Mouse (Mus musculus) large intestine, adult 2 months (tissue): ENCODE measurements around the gene Cd160. TPM values are rescaled to one million over a fixed set of nuclear protein-coding genes. Genes with fewer than 3 reads are reported as not detected.

ENCODE experiments used
- DNase-seq: peaks from one replicate; pipeline ENCODE4 v3.0.0-alpha.2; 2012; ENCODE audit warnings: low read depth, low spot score
- WGBS: fragments of 180-500 bp; shearing (Covaris S2); methylation state at CpG from one replicate; pipeline ENCODE4 v1.1.7; 2018; 5-methylcytosine and 5-hydroxymethylcytosine counted together
- polyA plus RNA-seq: library from polyadenylated mRNA; depleted of rRNA; stranded (reverse); fragments of >200 nt; gene quantifications from 2 replicates; pipeline ENCODE4 v1.2.3, GENCODE M21; 2012; rRNA removed

The Cd160 gene
- polyA plus RNA-seq = 4.2 and 5.2 TPM in 2 replicates

DNA sequence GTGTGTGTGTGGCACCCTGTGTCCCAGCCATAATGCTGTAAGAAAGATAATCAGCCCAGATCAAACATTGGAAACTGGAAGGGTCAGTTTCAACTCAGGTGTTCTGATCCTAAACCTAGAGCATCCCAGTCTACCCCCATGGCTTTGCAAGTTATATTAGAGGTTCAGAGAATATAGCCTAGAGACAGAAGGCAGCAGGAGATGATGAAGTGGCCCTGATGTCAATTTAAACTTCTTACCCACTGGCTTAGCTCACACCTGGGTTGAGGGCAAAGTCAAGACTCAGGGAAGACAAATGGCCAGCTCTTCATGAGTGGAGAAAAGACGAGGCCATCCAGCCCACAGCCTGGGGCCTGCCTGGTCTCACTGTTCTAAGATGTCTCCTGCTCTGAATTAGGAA, at the start of gene Cd160, which contains the start of gene Pdzk1:
Cd160 (minus strand) TSS at position 368 of the 400 bp plus-strand sequence.
Pdzk1 (plus strand) TSS at position 301 of the 400 bp plus-strand sequence.
- no peak for DNase-seq
- WGBS = 81% methylated on average over 1 of the region's 1 CpGs

DNA sequence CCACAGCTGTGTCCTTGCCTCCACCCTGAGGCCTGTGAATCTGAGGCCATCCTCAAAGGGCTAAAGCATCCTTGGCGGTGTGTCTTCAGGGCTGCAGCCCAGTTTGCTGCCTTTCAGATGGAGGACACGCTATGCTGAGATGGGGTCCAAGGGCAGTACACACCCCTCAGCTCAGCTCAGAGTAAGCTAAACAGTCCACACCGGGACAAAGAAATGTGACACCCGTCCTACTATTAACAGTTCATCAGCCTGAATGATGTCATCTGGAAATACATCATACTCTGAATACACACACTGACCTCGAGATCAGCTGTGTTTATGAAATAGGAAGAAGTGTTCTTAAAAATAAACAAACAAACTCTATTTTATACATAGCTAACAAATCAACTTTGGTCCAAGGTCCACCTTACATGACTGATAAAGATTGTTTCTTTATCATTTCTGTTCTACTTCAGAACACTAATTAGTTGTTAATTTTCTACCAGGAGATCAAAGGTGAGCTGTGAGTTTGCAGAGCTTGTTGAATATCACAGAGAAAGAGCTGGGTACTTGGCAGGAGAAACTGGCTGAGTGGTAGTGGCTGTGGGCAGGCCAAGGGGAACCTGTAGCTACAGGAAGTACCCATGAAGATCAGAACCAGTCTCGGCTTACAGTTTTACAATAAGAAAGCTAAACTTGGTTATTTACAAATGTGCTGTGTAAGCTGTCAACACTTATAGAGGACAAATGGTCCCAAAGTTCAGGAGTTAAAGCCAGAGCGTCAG, 45.8 kb upstream of the Cd160 start:
- 33% methylated on average over 7 of the region's 7 CpGs for WGBS
- DNase-seq = peak; percentile 8

DNA sequence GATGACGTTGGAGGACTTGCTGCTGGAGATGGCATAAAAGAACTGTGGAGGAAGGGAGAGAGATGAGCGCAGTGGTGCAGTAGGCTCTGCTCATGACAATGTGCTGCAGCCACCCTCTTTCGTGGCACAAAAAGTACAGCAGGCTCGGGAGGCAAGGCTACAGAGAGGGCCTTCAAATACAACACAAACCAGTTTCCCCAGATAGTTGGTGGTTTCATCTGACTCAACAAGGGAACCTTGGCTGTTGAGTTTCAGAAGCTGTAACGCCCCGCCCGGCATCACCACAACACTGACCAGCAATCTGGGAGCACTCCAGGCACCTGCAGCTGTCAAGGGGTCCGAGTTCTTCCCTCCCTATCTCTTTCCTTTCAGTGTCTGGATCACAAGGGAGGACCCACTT, 43.4 kb upstream of the Cd160 start:
- WGBS = 90% methylated on average over 8 of the region's 8 CpGs
- DNase-seq = no peak

DNA sequence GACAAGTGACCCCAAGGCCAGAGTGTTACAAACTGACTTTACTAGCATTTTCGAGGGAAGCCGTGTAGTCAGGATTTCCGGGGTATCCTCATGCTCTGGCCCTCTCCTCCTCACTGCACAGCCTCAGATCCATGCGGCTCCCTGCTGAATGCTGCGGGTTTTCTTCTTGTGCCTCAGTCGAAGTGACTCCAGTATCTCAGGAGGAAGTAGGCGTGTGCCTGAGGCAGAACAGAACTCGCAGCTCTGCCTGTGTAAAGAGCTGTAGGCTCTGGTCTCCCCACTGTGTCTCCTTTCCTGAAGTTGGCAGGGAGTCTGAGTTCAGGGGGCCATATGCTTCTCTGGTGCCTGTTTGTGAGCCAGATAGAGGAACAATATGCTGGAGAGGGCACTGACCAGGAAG, 41.9 kb upstream of the Cd160 start:
- WGBS = 86% methylated on average over 8 of the region's 8 CpGs
- no peak for DNase-seq

DNA sequence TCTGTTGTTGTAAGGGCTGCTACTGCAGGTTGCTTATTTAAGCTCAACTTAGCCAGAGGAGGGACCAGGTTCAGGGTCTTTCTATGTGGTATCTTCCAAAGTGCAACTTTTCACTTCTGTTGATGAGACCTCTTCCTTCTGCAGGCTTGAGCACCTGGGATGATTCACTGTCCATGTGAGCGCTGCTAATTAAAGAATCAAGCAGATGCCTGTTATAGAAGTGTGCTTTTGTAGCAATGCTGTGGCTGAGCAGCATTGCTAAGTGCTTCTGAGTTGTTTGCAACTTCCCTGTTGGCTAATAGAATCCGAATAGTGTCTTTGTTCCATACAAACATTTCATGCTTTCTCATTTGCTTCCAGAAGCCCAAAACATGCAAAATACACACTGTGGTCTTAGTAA, 41.1 kb upstream of the Cd160 start:
- WGBS = 89% methylated on average over 2 of the region's 2 CpGs

DNA sequence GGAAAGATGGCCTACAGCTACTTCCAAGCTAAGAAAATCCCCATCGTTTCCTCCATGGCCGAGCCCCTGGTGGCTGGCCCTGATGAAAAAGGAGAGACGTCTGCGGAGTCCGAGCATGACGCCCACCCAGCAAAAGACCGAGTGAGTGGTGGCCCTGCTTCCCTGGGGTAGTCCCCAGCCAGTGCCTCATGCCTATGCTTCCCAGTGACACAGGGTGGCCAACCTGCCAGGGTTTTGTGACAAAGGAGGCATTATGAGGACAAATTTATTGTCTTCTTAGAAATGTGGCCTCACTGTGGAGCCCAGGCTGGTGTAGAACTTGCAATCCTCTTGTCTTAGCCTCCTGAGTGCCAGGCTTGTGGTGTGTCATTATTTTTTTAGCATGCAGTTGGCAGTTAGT, 39.9 kb upstream of the Cd160 start:
- DNase-seq = no peak
- WGBS = 90% methylated on average over 7 of the region's 7 CpGs

More for the DNA sequence above, 41.1 kb upstream of the Cd160 start:
- DNase-seq = no peak

DNA sequence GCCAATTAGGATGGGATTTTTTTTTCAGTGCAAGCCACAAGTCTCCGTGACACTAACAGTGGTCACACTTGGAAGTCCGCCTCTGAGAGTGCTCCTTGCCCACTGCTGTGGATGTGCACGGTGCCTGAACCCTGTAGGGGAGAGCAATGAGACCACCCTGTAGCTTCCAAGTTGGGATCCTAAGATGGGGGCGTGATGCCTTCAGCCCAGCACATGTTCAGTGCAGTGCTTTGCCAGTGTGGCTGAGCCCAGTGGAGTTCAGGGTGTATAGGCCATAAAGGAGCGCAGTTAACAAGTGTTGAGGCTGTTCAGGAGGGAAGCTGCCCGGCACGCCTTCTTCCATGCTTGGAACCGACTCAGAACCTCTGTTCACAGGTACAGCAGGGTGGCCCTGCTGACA, 39.4 kb upstream of the Cd160 start:
- DNase-seq = no peak
- 87% methylated on average over 8 of the region's 8 CpGs for WGBS

DNA sequence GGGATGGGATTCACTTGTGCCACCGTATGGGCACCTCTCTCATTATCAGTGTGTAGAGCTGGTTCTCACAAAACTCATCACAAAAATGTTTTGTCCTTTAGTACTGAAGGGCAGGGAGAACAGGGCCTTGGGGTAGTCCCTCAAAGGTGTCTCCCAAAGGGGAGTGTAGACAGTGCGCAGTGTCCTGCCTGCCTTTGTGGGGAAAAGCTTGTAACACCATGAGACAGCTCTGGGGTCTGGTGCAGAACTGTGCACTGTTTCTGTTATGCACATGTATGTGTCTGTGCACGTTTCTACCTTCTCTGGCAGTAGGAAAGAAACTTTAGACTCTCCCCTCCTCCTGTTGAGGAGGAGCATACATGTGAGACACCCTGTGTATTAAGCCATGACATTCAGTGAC, 38.7 kb upstream of the Cd160 start:
- no peak for DNase-seq
- 87% methylated on average over 3 of the region's 3 CpGs for WGBS

DNA sequence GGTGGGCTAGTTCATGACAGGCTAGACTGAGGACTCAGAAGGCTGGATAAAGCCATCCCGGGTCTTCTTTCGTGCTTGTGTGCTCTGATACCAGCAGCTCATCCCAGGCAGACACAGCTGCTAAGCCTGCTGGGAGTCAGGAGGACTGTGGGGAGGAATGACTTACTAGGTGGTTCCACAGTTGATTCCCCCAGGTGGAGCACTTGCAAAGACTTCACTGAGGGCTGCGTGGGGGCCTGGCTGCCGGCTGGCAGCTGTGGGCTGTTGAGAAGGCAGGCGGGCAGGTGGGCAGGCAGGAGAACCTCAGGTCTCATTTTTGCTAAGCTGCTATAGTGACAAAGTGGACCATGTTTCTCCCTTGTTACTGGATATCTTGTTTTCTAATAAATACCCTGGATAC, 31.3 kb upstream of the Cd160 start:
- WGBS = 95% methylated on average over 5 of the region's 5 CpGs
- no peak for DNase-seq

DNA sequence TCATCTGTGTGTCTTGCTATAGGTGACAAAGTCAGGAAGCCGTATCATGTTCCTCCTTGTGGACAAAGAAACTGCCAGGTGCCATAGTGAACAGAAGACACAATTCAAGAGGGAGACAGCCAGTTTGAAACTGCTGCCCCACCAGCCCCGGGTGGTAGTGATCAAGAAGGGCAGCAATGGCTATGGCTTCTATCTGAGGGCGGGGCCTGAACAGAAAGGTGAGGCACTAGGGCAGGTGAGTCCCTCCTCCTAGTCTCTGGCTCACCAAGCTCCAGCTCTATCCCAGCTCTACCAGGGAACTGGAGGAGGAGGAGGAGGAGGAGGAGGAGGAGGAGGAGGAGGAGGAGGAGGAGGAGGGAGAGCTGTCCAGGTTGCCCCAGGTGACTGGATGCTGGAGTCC, 26.7 kb upstream of the Cd160 start:
- WGBS = 55% methylated on average over 3 of the region's 3 CpGs
- DNase-seq = no peak

DNA sequence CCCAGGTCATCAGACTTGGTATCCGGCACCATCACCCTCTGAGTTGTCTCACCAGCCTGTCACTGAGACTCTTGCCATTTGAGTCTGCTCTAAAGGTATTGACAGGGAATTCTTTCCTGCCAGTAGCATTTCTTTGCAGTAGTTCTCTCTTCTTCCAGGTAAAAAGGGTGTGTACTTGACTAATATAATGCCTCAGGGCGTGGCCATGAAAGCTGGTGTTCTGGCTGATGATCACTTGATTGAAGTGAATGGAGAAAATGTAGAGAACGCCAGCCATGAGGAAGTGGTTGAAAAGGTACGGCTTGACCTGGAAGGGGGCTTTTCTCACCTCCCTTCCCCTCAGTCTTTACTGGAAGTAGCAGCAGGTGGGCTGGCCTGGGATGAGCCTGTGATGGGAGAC, 25.2 kb upstream of the Cd160 start:
- DNase-seq = no peak
- WGBS = 38% methylated on average over 4 of the region's 4 CpGs

DNA sequence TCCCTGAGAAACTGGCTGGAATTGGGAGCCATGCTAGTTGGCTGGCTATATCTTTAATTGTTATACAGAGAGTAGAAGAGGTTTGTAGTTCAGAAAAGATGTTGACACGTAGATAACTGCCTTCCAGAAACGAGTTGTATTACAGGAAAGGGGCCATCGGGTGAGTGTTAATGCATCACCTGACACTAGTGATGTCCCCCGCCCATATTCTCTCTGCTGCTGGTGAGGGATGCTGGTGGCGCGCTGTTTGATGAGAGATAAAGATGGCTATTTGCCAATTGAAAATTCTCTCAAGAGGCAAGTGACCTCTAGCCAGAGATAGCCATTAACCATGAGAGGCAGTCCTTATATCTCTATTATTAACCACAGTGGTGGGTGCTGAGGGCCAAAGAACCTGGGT, 23.4 kb upstream of the Cd160 start:
- 63% methylated on average over 6 of the region's 6 CpGs for WGBS
- DNase-seq = no peak

DNA sequence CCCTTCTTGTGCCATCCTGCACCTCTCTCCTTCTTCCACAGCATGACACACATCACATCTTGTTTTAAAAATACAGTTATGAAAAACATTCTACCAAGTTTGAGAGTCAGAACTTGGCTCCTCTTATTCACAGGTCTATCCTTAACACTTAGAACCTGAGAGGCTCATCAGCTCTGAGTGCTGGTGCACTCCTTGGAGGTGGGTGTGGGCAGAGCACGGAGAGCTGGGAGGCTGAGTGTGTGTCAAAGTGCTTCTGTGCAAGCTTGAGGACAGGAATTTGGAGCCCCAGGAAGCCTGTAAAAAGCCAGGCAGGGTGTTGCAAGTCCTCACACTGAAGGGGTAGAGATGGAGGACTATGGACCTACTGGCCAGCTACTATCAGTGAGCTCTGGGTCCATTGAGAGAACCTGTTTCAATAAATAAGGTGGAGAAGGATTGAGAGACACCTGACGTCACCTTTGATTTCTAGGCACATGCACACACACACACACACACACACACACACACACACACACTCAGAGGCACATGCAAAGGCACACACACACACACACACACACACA, 20.1 kb upstream of the Cd160 start:
- 60% methylated on average over 2 of the region's 2 CpGs for WGBS
- DNase-seq = no peak

DNA sequence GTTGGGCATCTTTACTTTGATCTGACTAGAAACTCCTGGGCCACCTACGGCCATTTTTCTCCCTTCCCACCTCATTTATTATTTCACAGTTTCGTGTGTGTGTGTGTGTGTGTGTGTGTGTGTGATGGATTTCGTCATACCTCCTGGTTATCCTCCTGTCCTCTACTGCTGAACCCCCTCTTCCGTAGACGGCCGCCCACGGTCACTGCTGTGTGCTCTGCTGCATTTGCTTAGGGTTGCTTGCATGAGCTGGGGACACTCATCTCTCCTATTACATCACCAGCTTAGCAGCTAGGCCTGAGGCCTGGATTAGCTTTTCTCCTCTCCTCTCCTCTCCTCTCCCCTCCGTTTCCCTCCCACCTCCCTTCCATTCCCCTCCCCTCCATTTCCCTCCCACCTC, 19.3 kb upstream of the Cd160 start:
- no peak for DNase-seq
- 83% methylated on average over 7 of the region's 8 CpGs for WGBS

DNA sequence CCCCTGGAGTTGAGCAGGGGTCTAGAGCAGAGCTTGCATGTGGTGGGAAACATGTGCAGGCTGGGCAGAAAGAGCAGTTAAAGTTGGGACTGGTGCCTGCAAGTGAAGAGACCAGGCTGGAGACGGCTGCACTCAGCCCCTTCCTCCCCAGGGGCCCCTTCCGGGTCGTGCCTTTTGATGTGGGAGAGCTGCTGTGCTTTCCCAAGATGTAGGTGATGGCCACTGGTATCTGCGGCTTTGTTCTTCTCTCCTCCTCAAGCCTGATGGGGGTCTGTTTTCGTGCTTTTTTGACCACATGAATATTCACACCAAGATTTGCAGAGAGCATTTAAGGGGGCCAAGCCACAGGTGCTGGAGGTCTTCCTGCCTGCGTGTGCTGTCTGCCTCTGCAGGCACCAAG, 18.5 kb upstream of the Cd160 start:
- WGBS = 45% methylated on average over 6 of the region's 6 CpGs
- DNase-seq = no peak

DNA sequence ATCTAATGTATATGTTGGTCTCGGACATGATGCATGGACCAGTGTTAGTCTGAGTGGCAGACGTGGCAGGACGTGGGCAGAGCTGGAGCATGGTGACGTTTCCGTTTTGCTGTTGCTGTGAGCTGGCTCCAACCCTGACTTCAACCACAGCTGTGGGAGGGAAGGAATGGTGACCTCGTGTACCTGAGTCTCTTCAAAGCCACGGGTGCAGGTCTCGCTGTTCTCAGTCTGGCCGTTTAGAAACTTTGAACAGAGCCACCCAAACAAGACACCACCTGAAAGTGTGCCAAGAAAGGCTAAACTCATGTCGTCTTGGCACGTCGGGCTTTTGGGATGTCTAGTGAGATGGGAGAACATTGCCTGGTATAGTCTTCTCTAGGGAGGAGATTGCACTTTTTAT, 17.8 kb upstream of the Cd160 start:
- no peak for DNase-seq
- 81% methylated on average over 12 of the region's 12 CpGs for WGBS

DNA sequence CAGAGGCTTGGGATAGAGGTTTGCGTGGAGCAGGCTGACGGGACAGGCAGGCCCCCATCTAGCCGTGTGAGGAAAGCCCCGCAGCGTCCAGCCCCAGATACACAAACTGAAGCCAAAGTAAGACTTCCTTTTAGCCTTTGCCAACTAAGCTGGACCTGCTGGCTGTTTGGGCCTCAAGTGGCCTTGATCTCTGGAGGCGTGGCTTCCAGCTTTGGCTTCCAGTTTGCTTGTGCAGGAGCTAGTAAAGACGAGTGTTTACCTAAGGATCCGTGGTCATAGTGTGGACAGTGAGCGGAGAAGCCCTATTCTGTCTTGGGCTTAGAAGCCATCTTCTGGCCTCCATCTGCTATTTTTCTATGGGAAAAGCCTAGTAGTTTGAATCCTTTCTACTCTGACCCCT, 16.7 kb upstream of the Cd160 start:
- DNase-seq = no peak

DNA sequence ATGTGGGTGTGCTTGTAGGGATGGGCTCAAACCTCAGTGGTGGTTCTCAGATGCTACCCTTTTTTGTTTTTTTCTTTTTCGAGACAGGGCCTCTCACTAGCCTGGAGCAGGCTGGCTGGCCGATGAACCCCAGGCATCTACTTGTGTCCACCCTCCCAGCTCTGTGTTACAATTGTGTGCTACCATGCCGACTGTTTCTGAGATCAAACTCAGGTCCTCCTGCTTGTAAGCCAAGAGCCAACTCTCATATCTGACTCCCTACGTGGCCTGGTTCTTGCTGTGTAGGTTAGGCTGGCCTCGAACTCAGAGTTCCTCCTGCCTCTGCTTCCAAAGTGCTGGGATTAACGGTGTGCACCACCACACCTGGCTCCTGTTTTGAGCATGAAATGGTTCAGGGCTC, 16.0 kb upstream of the Cd160 start:
- WGBS = 92% methylated on average over 6 of the region's 6 CpGs
- DNase-seq = no peak

More for the DNA sequence above, 16.7 kb upstream of the Cd160 start:
- WGBS = 41% methylated on average over 9 of the region's 9 CpGs

DNA sequence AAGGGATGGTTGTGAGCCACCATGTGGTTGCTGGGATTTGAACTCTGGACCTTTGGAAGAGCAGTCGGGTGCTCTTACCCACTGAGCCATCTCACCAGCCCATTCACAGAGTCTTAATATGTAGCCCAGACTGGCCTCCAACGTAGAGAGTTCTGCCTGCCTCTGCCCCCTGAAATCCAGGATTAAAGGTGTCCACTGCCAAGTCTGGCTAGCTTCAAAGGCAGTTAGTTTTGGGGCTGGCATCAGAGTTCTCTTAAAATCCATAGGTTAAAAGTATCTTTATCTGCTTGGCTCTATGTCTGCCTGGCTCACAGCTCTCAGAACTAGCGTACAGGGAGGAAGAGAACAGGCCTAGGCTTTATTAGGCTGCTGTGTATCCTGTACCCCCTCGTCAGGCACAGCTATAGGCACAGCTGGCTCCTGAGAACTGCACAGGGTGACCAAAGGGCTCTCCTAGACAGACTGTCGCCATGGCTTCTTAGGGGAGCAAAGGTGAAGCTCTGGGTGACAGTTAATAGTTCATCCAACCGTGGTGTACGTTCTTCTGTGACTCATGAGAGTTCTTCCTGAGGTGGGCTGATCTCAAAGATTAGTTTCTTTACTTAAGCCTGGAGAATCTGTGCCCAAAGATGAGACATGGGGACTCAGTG, 10.0 kb upstream of the Cd160 start:
- WGBS = 55% methylated on average over 7 of the region's 7 CpGs
- DNase-seq = no peak

DNA sequence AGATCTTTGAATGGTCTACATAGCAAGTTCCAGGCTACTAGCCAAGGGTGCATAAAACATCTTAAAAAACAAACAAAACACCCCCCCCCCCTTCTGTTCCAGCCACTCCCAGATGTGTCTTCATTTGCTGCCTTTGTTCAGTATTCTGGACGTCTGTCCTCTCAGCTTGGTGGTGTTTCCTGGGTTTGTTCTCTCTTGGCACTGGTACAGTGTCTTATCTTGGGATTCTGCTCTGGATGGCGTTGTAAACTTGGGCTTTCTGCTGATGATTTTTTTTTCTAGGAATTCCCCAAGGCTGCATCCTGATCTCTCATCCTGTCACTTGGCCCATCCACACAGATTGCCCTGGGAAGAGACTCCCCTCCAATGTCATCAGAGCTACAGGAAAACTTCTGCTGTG, 7.3 kb upstream of the Cd160 start:
- no peak for DNase-seq
- 27% methylated on average over 2 of the region's 2 CpGs for WGBS
